Mouse (Mus musculus): ENCODE results near the gene Dpp9. TPM values are rescaled to one million over a fixed set of nuclear protein-coding genes. Genes with fewer than 3 reads are reported as not detected.
A peak's percentile ranks its signal among the peaks of the same experiment; 100 is the strongest.

The Dpp9 gene
- polyA plus RNA-seq, 1 experiment from 2014 or later = 34.3 TPM

GRCm38 (mm10) chr17:56219251-56219650 lies 546 bp upstream of the Dpp9 start:
- Histone ChIP-seq H3K27me3 (ENCODE audit: insufficient read depth, poor library complexity, severe bottlenecking) (no peaks in the 10 kb centered on the region), H3K4me1 (peaks cover 24% of the 10 kb centered on the region), H3K27ac (peak overlapping the region; percentile 97), H3K4me3 (peak overlapping the region; percentile 96), H3K9me3 (no peaks in the 10 kb centered on the region), H3K36me3 (0 out of 2 replicates have a peak, but pooled peaks cover 14% of the 10 kb centered on the region)
- DNase-seq (ENCODE audit: low spot score) = no peak
- WGBS = 44% methylated on average over 12 of the region's 12 CpGs

- Histone ChIP-seq H3K4me3 (peak overlapping the region; percentile 96), H3K36me3 (peaks cover 19% of the 10 kb centered on the region; the same call in 1 of the 2 replicates), H3K27me3 (ENCODE audit: insufficient read depth, poor library complexity, severe bottlenecking) (no peaks in the 10 kb centered on the region), H3K27ac (peak overlapping the region; percentile 97; the same call in 1 of the 2 replicates), H3K4me1 (peaks cover 28% of the 10 kb centered on the region), H3K9me3 (no peaks in the 10 kb centered on the region)
- 66% methylated on average over 13 of the region's 13 CpGs for WGBS
- DNase-seq (ENCODE audit: low spot score) = no peak
Measured at GRCm38 (mm10) chr17:56217670-56218069, 1.0 kb downstream of the Dpp9 start.

GRCm38 (mm10) chr17:56214229-56214628 lies 4.5 kb downstream of the Dpp9 start:
- WGBS = 79% methylated on average over 1 of the region's 1 CpGs
- Histone ChIP-seq H3K27me3 (ENCODE audit: insufficient read depth, poor library complexity, severe bottlenecking) (no peaks in the 10 kb centered on the region), H3K9me3 (no peaks in the 10 kb centered on the region), H3K4me3 (no peak overlapping the region), H3K36me3 (peaks cover 50% of the 10 kb centered on the region), H3K27ac (no peak overlapping the region), H3K4me1 (peaks cover 30% of the 10 kb centered on the region)
- no peak for DNase-seq (ENCODE audit: low spot score)

GRCm38 (mm10) chr17:56212676-56213075 lies 6.0 kb downstream of the Dpp9 start:
- no peak for DNase-seq (ENCODE audit: low spot score)
- WGBS = 59% methylated on average over 6 of the region's 6 CpGs

GRCm38 (mm10) chr17:56211090-56211489 lies 7.6 kb downstream of the Dpp9 start:
- H3K4me3 ChIP-seq = no peak overlapping the region
- DNase-seq (ENCODE audit: low spot score) = no peak
- no peaks in the 10 kb centered on the region for H3K27me3 ChIP-seq (ENCODE audit: insufficient read depth, poor library complexity, severe bottlenecking)
- H3K4me1 ChIP-seq = peaks cover 10% of the 10 kb centered on the region
- peaks cover 81% of the 10 kb centered on the region for H3K36me3 ChIP-seq
- no peaks in the 10 kb centered on the region for H3K9me3 ChIP-seq
- H3K27ac ChIP-seq = no peak overlapping the region
- 78% methylated on average over 2 of the region's 2 CpGs for WGBS

More at GRCm38 (mm10) chr17:56212676-56213075, 6.0 kb downstream of the Dpp9 start:
- Histone ChIP-seq H3K9me3 (no peaks in the 10 kb centered on the region), H3K36me3 (peaks cover 65% of the 10 kb centered on the region), H3K4me1 (peaks cover 25% of the 10 kb centered on the region), H3K27ac (no peak overlapping the region), H3K27me3 (ENCODE audit: insufficient read depth, poor library complexity, severe bottlenecking) (no peaks in the 10 kb centered on the region), H3K4me3 (no peak overlapping the region)

- WGBS = 97% methylated on average over 3 of the region's 3 CpGs
- H3K27me3 ChIP-seq (ENCODE audit: insufficient read depth, poor library complexity, severe bottlenecking) = no peaks in the 10 kb centered on the region
- peaks cover 6% of the 10 kb centered on the region for H3K4me1 ChIP-seq
- H3K27ac ChIP-seq = no peak overlapping the region
- no peak overlapping the region for H3K4me3 ChIP-seq
- no peak for DNase-seq (ENCODE audit: low spot score)
- peaks cover 90% of the 10 kb centered on the region for H3K36me3 ChIP-seq
- no peaks in the 10 kb centered on the region for H3K9me3 ChIP-seq
Measured at GRCm38 (mm10) chr17:56208821-56209220, 9.9 kb downstream of the Dpp9 start.

- WGBS = 90% methylated on average over 9 of the region's 9 CpGs
- no peak for DNase-seq (ENCODE audit: low spot score)
- Histone ChIP-seq H3K27ac (no peak overlapping the region), H3K27me3 (ENCODE audit: insufficient read depth, poor library complexity, severe bottlenecking) (no peaks in the 10 kb centered on the region), H3K4me1 (peaks cover 6% of the 10 kb centered on the region), H3K4me3 (no peak overlapping the region), H3K36me3 (peaks cover 96% of the 10 kb centered on the region), H3K9me3 (no peaks in the 10 kb centered on the region)
Measured at GRCm38 (mm10) chr17:56207963-56208530, 10.7 kb downstream of the Dpp9 start.

GRCm38 (mm10) chr17:56206986-56207674 lies 11.6 kb downstream of the Dpp9 start:
- peaks cover 99% of the 10 kb centered on the region for H3K36me3 ChIP-seq

GRCm38 (mm10) chr17:56206276-56206884 lies 12.3 kb downstream of the Dpp9 start:
- 75% methylated on average over 10 of the region's 10 CpGs for WGBS
- Histone ChIP-seq H3K27me3 (ENCODE audit: insufficient read depth, poor library complexity, severe bottlenecking) (no peaks in the 10 kb centered on the region), H3K36me3 (peaks cover 99% of the 10 kb centered on the region), H3K4me1 (no peaks in the 10 kb centered on the region), H3K9me3 (no peaks in the 10 kb centered on the region), H3K4me3 (no peak overlapping the region), H3K27ac (no peak overlapping the region)
- DNase-seq (ENCODE audit: low spot score) = no peak

More at GRCm38 (mm10) chr17:56206986-56207674, 11.6 kb downstream of the Dpp9 start:
- H3K27me3 ChIP-seq (ENCODE audit: insufficient read depth, poor library complexity, severe bottlenecking) = no peaks in the 10 kb centered on the region
- 80% methylated on average over 6 of the region's 6 CpGs for WGBS
- H3K27ac ChIP-seq = no peak overlapping the region
- no peaks in the 10 kb centered on the region for H3K4me1 ChIP-seq
- DNase-seq (ENCODE audit: low spot score) = no peak
- H3K9me3 ChIP-seq = no peaks in the 10 kb centered on the region
- no peak overlapping the region for H3K4me3 ChIP-seq

- H3K9me3 ChIP-seq = no peaks in the 10 kb centered on the region
- no peak overlapping the region for H3K4me3 ChIP-seq
- H3K36me3 ChIP-seq = peaks cover 93% of the 10 kb centered on the region
- H3K27me3 ChIP-seq (ENCODE audit: insufficient read depth, poor library complexity, severe bottlenecking) = no peaks in the 10 kb centered on the region
- no peak for DNase-seq (ENCODE audit: low spot score)
- no peaks in the 10 kb centered on the region for H3K4me1 ChIP-seq
- 67% methylated on average over 3 of the region's 3 CpGs for WGBS
- no peak overlapping the region for H3K27ac ChIP-seq
Measured at GRCm38 (mm10) chr17:56203729-56204128, 15.0 kb downstream of the Dpp9 start.

- Histone ChIP-seq H3K9me3 (no peaks in the 10 kb centered on the region), H3K27me3 (ENCODE audit: insufficient read depth, poor library complexity, severe bottlenecking) (no peaks in the 10 kb centered on the region), H3K36me3 (peaks cover 94% of the 10 kb centered on the region), H3K4me3 (no peak overlapping the region), H3K27ac (no peak overlapping the region), H3K4me1 (no peaks in the 10 kb centered on the region)
- no peak for DNase-seq (ENCODE audit: low spot score)
- WGBS = 88% methylated on average over 8 of the region's 8 CpGs
Measured at GRCm38 (mm10) chr17:56202476-56202875, 16.2 kb downstream of the Dpp9 start.

GRCm38 (mm10) chr17:56201642-56202041 lies 17.1 kb downstream of the Dpp9 start:
- Histone ChIP-seq H3K27ac (no peak overlapping the region), H3K9me3 (no peaks in the 10 kb centered on the region), H3K27me3 (ENCODE audit: insufficient read depth, poor library complexity, severe bottlenecking) (no peaks in the 10 kb centered on the region), H3K4me3 (no peak overlapping the region), H3K36me3 (peaks cover 94% of the 10 kb centered on the region), H3K4me1 (no peaks in the 10 kb centered on the region)
- DNase-seq (ENCODE audit: low spot score) = no peak
- 66% methylated on average over 3 of the region's 3 CpGs for WGBS

GRCm38 (mm10) chr17:56200586-56200985 lies 18.1 kb downstream of the Dpp9 start:
- Histone ChIP-seq H3K27me3 (ENCODE audit: insufficient read depth, poor library complexity, severe bottlenecking) (no peaks in the 10 kb centered on the region), H3K4me1 (no peaks in the 10 kb centered on the region), H3K27ac (no peak overlapping the region), H3K4me3 (no peak overlapping the region), H3K36me3 (peaks cover 94% of the 10 kb centered on the region), H3K9me3 (no peaks in the 10 kb centered on the region)
- no peak for DNase-seq (ENCODE audit: low spot score)
- WGBS = 85% methylated on average over 9 of the region's 9 CpGs
